Mouse (Mus musculus): ENCODE measurements at regions not wholly inside any gene's neighbourhood (a gene's known extent, or its start where the extent isn't known, plus 50 kb on each side); places are given as distances from the start of the nearest gene placed in this dataset.

GRCm38 (mm10) chr2:124955843-124956242 lies 112.1 kb upstream of the Slc24a5 start:
- H3K36me3 ChIP-seq (ENCODE audit: control insufficient read depth, insufficient read depth, low read length) = no peaks in the 10 kb centered on the region

GRCm38 (mm10) chr2:124959431-124959830 lies 108.5 kb upstream of the Slc24a5 start:
- no peaks in the 10 kb centered on the region for H3K36me3 ChIP-seq (ENCODE audit: control insufficient read depth, insufficient read depth, low read length)
- no peaks in the 10 kb centered on the region for H3K4me1 ChIP-seq (replicated peaks; ENCODE audit: control insufficient read depth, insufficient read depth, low read length)
- no peak overlapping the region for H3K27ac ChIP-seq (ENCODE audit: control insufficient read depth, insufficient read depth, low read length)
- H3K27me3 ChIP-seq (ENCODE audit: control insufficient read depth, insufficient read depth, low read length) = no peaks in the 10 kb centered on the region
- WGBS = 72% methylated on average over 5 of the region's 5 CpGs
- TF ChIP-seq POLR2A (IDR thresholded peaks at IDR 0.05; ENCODE audit: control insufficient read depth, extremely low read depth, insufficient read depth, low read length, poor library complexity) (no peak), CTCF (IDR thresholded peaks at IDR 0.05; ENCODE audit: borderline replicate concordance, control insufficient read depth, extremely low read depth, insufficient read depth, low read length, poor library complexity) (no peak)
- H3K4me3 ChIP-seq (ENCODE audit: control insufficient read depth, insufficient read depth, low read length) = no peak overlapping the region
- no peak for DNase-seq

More at GRCm38 (mm10) chr2:124955843-124956242, 112.1 kb upstream of the Slc24a5 start:
- Histone ChIP-seq H3K4me1 (replicated peaks; ENCODE audit: control insufficient read depth, insufficient read depth, low read length) (no peaks in the 10 kb centered on the region), H3K27me3 (ENCODE audit: control insufficient read depth, insufficient read depth, low read length) (no peaks in the 10 kb centered on the region), H3K27ac (ENCODE audit: control insufficient read depth, insufficient read depth, low read length) (no peak overlapping the region), H3K4me3 (ENCODE audit: control insufficient read depth, insufficient read depth, low read length) (no peak overlapping the region)
- no peak for DNase-seq
- WGBS = 77% methylated on average over 7 of the region's 7 CpGs
- TF ChIP-seq POLR2A (IDR thresholded peaks at IDR 0.05; ENCODE audit: control insufficient read depth, extremely low read depth, insufficient read depth, low read length, poor library complexity) (no peak), CTCF (IDR thresholded peaks at IDR 0.05; ENCODE audit: borderline replicate concordance, control insufficient read depth, extremely low read depth, insufficient read depth, low read length, poor library complexity) (no peak)

GRCm38 (mm10) chr2:124971826-124972749 lies 95.8 kb upstream of the Slc24a5 start:
- 91% methylated on average over 17 of the region's 17 CpGs for WGBS

DNA sequence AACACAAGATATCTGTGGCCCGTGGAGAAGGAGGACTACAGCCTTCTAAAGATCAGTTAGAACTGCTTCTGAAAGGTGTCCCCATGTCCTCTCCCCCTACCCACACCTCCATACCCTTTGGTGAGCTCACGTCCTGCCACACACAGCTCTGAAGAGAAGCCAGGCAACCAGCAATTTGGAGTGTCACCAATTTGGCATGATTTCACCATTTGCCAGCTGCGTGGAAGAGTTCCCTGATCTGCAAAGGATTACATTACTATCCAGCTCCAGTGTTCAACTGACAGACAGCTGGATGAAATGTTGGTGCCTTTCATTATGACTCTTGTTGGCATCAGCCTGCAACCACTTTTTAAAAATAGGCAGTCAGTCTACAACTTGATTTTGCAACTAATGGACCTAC lies 92.8 kb upstream of the Slc24a5 start:
- no peak overlapping the region for H3K27ac ChIP-seq (ENCODE audit: control insufficient read depth, insufficient read depth, low read length)
- TF ChIP-seq POLR2A (IDR thresholded peaks at IDR 0.05; ENCODE audit: control insufficient read depth, extremely low read depth, insufficient read depth, low read length, poor library complexity) = no peak
- no peak for TF ChIP-seq CTCF (IDR thresholded peaks at IDR 0.05; ENCODE audit: borderline replicate concordance, control insufficient read depth, extremely low read depth, insufficient read depth, low read length, poor library complexity)
- no peaks in the 10 kb centered on the region for H3K36me3 ChIP-seq (ENCODE audit: control insufficient read depth, insufficient read depth, low read length)
- DNase-seq = no peak
- no peak overlapping the region for H3K4me3 ChIP-seq (ENCODE audit: control insufficient read depth, insufficient read depth, low read length)
- H3K27me3 ChIP-seq (ENCODE audit: control insufficient read depth, insufficient read depth, low read length) = no peaks in the 10 kb centered on the region
- WGBS = 77% methylated on average over 3 of the region's 3 CpGs
- no peaks in the 10 kb centered on the region for H3K4me1 ChIP-seq (replicated peaks; ENCODE audit: control insufficient read depth, insufficient read depth, low read length)

More at GRCm38 (mm10) chr2:124971826-124972749, 95.8 kb upstream of the Slc24a5 start:
- DNase-seq = no peak
- H3K27me3 ChIP-seq (ENCODE audit: control insufficient read depth, insufficient read depth, low read length) = no peaks in the 10 kb centered on the region
- TF ChIP-seq CTCF (IDR thresholded peaks at IDR 0.05; ENCODE audit: borderline replicate concordance, control insufficient read depth, extremely low read depth, insufficient read depth, low read length, poor library complexity) (no peak), POLR2A (IDR thresholded peaks at IDR 0.05; ENCODE audit: control insufficient read depth, extremely low read depth, insufficient read depth, low read length, poor library complexity) (no peak)
- H3K4me1 ChIP-seq (replicated peaks; ENCODE audit: control insufficient read depth, insufficient read depth, low read length) = no peaks in the 10 kb centered on the region
- H3K36me3 ChIP-seq (ENCODE audit: control insufficient read depth, insufficient read depth, low read length) = no peaks in the 10 kb centered on the region
- H3K4me3 ChIP-seq (ENCODE audit: control insufficient read depth, insufficient read depth, low read length) = no peak overlapping the region
- H3K27ac ChIP-seq (ENCODE audit: control insufficient read depth, insufficient read depth, low read length) = no peak overlapping the region

GRCm38 (mm10) chr2:124990976-124991375 lies 76.9 kb upstream of the Slc24a5 start:
- Histone ChIP-seq H3K27me3 (ENCODE audit: control insufficient read depth, insufficient read depth, low read length) (no peaks in the 10 kb centered on the region), H3K4me1 (replicated peaks; ENCODE audit: control insufficient read depth, insufficient read depth, low read length) (no peaks in the 10 kb centered on the region), H3K27ac (ENCODE audit: control insufficient read depth, insufficient read depth, low read length) (no peak overlapping the region), H3K4me3 (ENCODE audit: control insufficient read depth, insufficient read depth, low read length) (no peak overlapping the region), H3K36me3 (ENCODE audit: control insufficient read depth, insufficient read depth, low read length) (no peaks in the 10 kb centered on the region)
- no peak for DNase-seq
- no peak for TF ChIP-seq POLR2A (IDR thresholded peaks at IDR 0.05; ENCODE audit: control insufficient read depth, extremely low read depth, insufficient read depth, low read length, poor library complexity)
- no peak for TF ChIP-seq CTCF (IDR thresholded peaks at IDR 0.05; ENCODE audit: borderline replicate concordance, control insufficient read depth, extremely low read depth, insufficient read depth, low read length, poor library complexity)
- WGBS = 97% methylated on average over 2 of the region's 2 CpGs

- 82% methylated on average over 1 of the region's 1 CpGs for WGBS
- TF ChIP-seq CTCF (IDR thresholded peaks at IDR 0.05; ENCODE audit: borderline replicate concordance, control insufficient read depth, extremely low read depth, insufficient read depth, low read length, poor library complexity) = no peak
- TF ChIP-seq POLR2A (IDR thresholded peaks at IDR 0.05; ENCODE audit: control insufficient read depth, extremely low read depth, insufficient read depth, low read length, poor library complexity) = no peak
- no peak overlapping the region for H3K4me3 ChIP-seq (ENCODE audit: control insufficient read depth, insufficient read depth, low read length)
- H3K27ac ChIP-seq (ENCODE audit: control insufficient read depth, insufficient read depth, low read length) = no peak overlapping the region
- no peaks in the 10 kb centered on the region for H3K4me1 ChIP-seq (replicated peaks; ENCODE audit: control insufficient read depth, insufficient read depth, low read length)
- H3K36me3 ChIP-seq (ENCODE audit: control insufficient read depth, insufficient read depth, low read length) = no peaks in the 10 kb centered on the region
- no peak for DNase-seq
- H3K27me3 ChIP-seq (ENCODE audit: control insufficient read depth, insufficient read depth, low read length) = no peaks in the 10 kb centered on the region
Measured at GRCm38 (mm10) chr2:125015007-125015406, 52.9 kb upstream of the Slc24a5 start.
